Mouse (Mus musculus) CD4-positive naive resting alpha-beta T cell, adult 76 days (primary cell): Measurements from ENCODE around the gene Hspb3. TPM values are rescaled to one million over a fixed set of nuclear protein-coding genes. Genes with fewer than 3 reads are reported as not detected.

Source experiments
- total RNA-seq: library from RNA; stranded (reverse); gene quantifications from one replicate; pipeline ENCODE4 v1.2.4, GENCODE M21; 2023

Hspb3 gene
- total RNA-seq: not detected

GRCm38 (mm10) chr13:113663151-113663779 is at the start of gene Hspb3:
Hspb3 (minus strand) TSS chr13:113663676.

DNA sequence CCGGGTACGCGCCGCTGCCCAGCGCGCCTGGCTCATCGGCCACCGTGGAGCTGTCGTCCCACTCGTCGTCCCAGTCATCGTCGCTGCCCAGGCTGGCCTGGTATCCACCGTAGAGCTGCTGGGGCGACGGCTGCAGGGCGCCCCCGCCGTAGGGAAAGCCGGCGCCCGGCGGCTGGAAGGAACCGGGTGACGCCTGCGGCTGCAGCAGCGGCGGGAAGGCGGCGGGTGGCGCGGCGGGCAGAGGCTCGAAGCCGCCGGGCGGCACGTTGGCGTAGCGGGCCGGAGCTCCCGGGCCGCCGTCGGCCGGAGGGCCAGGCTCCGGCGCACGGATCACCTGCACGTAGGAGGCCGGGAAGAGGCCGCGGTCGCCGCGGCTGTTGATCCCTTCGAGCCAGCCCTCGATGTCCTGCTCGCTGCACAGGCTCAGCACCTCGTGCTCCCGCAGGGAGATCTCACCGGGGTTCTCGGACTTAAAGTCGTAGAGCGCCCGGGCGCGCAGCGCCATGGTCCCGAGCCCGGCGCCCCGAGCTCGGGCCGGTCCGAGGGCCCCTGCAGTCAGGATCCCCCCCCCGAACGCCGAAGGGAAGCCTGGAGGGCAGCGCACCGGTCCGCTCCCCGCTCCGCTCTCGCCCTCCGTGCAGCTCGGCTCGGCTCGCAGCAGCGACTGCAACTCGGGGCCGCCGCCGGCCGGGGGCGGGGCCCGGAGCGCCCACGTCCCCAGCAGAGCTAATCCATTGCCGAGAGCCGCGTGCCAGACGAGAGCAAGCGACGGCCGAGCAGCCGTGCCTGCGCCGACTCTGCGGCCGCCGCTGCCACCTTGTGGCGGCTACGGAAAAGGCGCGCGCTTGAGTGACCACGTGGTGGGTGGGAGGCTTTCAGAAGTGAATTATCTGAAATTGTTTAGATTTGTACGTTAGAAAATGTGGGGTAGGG is 45.3 kb downstream of the Hspb3 start, which contains the start of gene Snx18:
Snx18 (minus strand) TSS at position 674 of the 933 bp plus-strand sequence.

Other genes with a start within 250 kb of the Hspb3 start
- gene Snx18, start 45.1 kb downstream of the Hspb3 start, total RNA-seq: 70.4 TPM
- gene Arl15, start 130.8 kb upstream of the Hspb3 start, total RNA-seq: 19.3 TPM